Mouse (Mus musculus): Measurements from ENCODE around the gene Bbs12.

DNA sequence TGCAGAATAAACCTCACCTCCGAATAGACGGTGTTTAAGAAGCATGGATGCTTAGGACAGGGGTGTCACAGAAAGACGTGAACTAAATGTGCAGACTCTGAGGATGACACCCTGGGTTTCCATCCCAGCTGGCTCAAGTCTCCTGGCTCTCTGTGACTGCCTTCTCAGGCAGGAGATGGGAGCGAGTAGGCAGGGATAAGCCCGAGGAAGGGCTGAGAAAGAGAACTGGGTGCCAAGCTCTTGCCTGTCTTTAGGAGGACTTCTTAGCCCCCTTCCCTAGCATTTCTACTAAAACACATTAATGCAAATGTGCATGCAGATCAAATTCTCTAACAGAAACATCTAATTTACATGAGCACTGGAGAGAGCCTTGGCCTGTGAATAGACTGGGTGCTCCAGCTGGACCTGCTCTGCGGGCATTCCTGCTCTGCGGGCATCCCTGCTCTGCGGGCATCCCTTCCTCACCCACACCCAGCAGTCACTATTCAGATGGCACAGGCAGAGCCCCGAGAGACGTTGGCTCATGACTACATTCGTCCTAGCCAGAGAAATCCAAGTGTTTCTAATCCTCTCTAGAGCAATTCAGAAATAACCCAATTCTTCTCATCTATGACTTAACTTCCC lies 29.9 kb upstream of the Bbs12 start:
- TF ChIP-seq CTCF (conservative IDR thresholded peaks at IDR 0.05; ENCODE audit: insufficient read depth, insufficient read length, low read depth, low read length) = no peak
- no peak for TF ChIP-seq POLR2A (IDR thresholded peaks at IDR 0.05; ENCODE audit: low read depth, low read length)

Data from kidney, adult 2 months (tissue).